Mouse (Mus musculus): ENCODE measurements around the gene St3gal2.

DNA sequence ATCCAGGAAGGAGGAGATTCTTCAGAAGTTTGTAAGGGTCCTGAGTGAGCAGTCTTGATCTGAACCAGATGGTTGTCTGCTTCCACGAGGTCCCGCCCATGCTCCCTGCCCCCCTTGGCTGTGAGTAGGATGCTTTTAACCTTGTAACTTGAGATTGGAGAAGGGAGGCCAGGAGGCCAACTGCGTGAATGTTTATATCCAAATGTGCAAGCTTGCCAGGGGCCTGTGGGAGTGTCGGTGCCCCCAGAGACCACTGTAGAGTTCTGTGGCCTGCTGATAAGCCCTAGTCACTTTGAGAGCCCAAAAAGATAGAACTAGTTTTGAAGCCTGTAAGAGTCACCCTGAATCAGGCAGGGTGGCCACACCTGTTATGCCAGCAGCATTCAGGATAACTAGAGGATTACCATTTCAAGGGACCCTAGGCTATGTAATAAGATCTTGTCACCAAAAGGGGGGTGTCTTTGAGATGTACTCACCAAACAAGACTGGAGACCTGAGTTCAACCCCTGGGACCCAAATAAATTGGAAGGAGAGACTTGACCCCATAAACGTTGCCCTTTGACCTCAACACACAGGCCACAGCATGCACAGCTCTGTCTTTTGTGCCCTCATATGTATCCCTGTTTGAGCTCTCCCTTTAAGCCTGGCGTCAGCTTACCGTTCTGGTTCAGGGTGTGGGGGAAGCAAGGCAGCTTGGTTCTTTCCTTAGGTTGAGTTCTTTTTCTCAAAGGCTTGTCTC, 1.9 kb downstream of the St3gal2 start:
- TF ChIP-seq POLR2A (IDR thresholded peaks at IDR 0.05; ENCODE audit: extremely low read depth, insufficient read depth, low read length): no peak
- no peak for TF ChIP-seq CTCF (IDR thresholded peaks at IDR 0.05; ENCODE audit: extremely low read depth, insufficient read depth, low read length)

All from cortical plate, adult 2 months (tissue).